Mouse (Mus musculus): Measurements from ENCODE around the gene Tbx10.

DNA sequence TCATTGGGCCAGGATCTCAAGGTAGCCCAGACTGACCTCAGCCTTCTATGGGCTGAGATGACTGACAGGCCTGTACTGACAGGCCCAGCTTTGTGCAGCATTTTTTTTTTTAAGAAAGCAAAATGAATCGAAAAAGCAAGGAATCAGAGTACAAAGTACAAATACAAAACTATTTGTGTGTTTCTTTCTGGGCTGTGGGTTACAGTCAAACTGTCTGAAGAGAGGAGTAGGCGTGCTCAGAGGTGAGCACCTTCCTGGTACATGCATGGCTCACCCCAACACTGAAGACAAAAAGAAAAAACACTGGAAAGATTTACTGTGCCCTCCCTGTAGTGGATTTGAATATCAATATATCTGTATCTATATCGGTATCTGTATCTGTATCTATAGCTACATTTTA is 44.7 kb upstream of the Tbx10 start:
- no peak for TF ChIP-seq CTCF (IDR thresholded peaks at IDR 0.05; ENCODE audit: insufficient read depth, low read length)
- TF ChIP-seq POLR2A (IDR thresholded peaks at IDR 0.05; ENCODE audit: borderline replicate concordance, extremely low read depth, low read depth, low read length): no peak
